Mouse (Mus musculus): ENCODE data around the gene Fgfr2. TPM values are rescaled to one million over a fixed set of nuclear protein-coding genes. Genes with fewer than 3 reads are reported as not detected.
A peak's percentile ranks its signal among the peaks of the same experiment; 100 is the strongest.

The Fgfr2 gene
- polyA plus RNA-seq, 1 experiment from 2014 or later = 86.9 TPM

- H3K9ac ChIP-seq (ENCODE audit: low read length) = peak within 1 kb of the TSS; percentile 96
- no peaks in the 10 kb centered on the region for H3K36me3 ChIP-seq (ENCODE audit: control insufficient read depth, insufficient read depth, low read length)
- H3K4me3 ChIP-seq (ENCODE audit: low read depth, low read length) = peak within 1 kb of the TSS; percentile 83
- WGBS = 21% methylated on average over 20 of the region's 20 CpGs
- peak within 1 kb of the TSS; percentile 96 for H3K27ac ChIP-seq (ENCODE audit: low read depth, low read length)
- DNase-seq (ENCODE audit: low spot score) (no peak), ATAC-seq (ENCODE audit: insufficient read depth, low FRiP score, low TSS enrichment) (no peak)
- H3K4me1 ChIP-seq (ENCODE audit: control insufficient read depth, insufficient read depth, low read length) = 0 out of 2 replicates have a peak, but pooled peaks cover 6% of the 10 kb centered on the region
- no peaks in the 10 kb centered on the region for H3K9me3 ChIP-seq (ENCODE audit: control insufficient read depth, low read length)
- peak within 1 kb of the TSS; percentile 82 for H3K4me2 ChIP-seq (ENCODE audit: low read depth)
- no peaks in the 10 kb centered on the region for H3K27me3 ChIP-seq (ENCODE audit: control insufficient read depth, insufficient read depth, low read length)
Observed at GRCm38 (mm10) chr7:130520049-130520425, 2603.1 kb downstream of the Fgfr2 start, which contains the start of gene Ate1. Ate1 (minus strand) TSS chr7:130520369.

- H3K36me3 ChIP-seq (ENCODE audit: control insufficient read depth, insufficient read depth, low read length) = no peaks in the 10 kb centered on the region
- DNase-seq (ENCODE audit: low spot score) = peak; percentile 100
Observed at GRCm38 (mm10) chr7:130519096-130520048, 2603.8 kb downstream of the Fgfr2 start.

GRCm38 (mm10) chr7:130518213-130519095 lies 2604.7 kb downstream of the Fgfr2 start:
- Histone ChIP-seq H3K4me3 (ENCODE audit: low read depth, low read length) (peak overlapping the region; percentile 83), H3K9ac (ENCODE audit: low read length) (peak overlapping the region; percentile 96), H3K4me2 (ENCODE audit: low read depth) (peak overlapping the region; percentile 82), H3K27ac (ENCODE audit: low read depth, low read length) (peak overlapping the region; percentile 96), H3K9me3 (ENCODE audit: control insufficient read depth, low read length) (no peaks in the 10 kb centered on the region), H3K4me1 (ENCODE audit: control insufficient read depth, insufficient read depth, low read length) (0 out of 2 replicates have a peak, but pooled peaks cover 6% of the 10 kb centered on the region), H3K27me3 (ENCODE audit: control insufficient read depth, insufficient read depth, low read length) (no peaks in the 10 kb centered on the region), H3K36me3 (ENCODE audit: control insufficient read depth, insufficient read depth, low read length) (no peaks in the 10 kb centered on the region)
- 46% methylated on average over 26 of the region's 26 CpGs for WGBS
- no peak for ATAC-seq (ENCODE audit: insufficient read depth, low FRiP score, low TSS enrichment)
- DNase-seq (ENCODE audit: low spot score) = peak; percentile 19

More at GRCm38 (mm10) chr7:130519096-130520048, 2603.8 kb downstream of the Fgfr2 start:
- H3K4me1 ChIP-seq (ENCODE audit: control insufficient read depth, insufficient read depth, low read length) = 0 out of 2 replicates have a peak, but pooled peaks cover 6% of the 10 kb centered on the region
- peak overlapping the region; percentile 83 for H3K4me3 ChIP-seq (ENCODE audit: low read depth, low read length)
- H3K27me3 ChIP-seq (ENCODE audit: control insufficient read depth, insufficient read depth, low read length) = no peaks in the 10 kb centered on the region
- peak; percentile 98 for ATAC-seq (ENCODE audit: insufficient read depth, low FRiP score, low TSS enrichment)
- peak overlapping the region; percentile 96 for H3K27ac ChIP-seq (ENCODE audit: low read depth, low read length)
- no peaks in the 10 kb centered on the region for H3K9me3 ChIP-seq (ENCODE audit: control insufficient read depth, low read length)
- WGBS = under 1% methylated on average over 87 of the region's 90 CpGs
- H3K9ac ChIP-seq (ENCODE audit: low read length) = peak overlapping the region; percentile 96
- peak overlapping the region; percentile 82 for H3K4me2 ChIP-seq (ENCODE audit: low read depth)

GRCm38 (mm10) chr7:130510243-130510642 lies 2612.9 kb downstream of the Fgfr2 start:
- Histone ChIP-seq H3K4me1 (ENCODE audit: control insufficient read depth, insufficient read depth, low read length) (no peaks in the 10 kb centered on the region), H3K36me3 (ENCODE audit: control insufficient read depth, insufficient read depth, low read length) (peaks cover 5% of the 10 kb centered on the region; the same call in 1 of the 2 replicates), H3K4me2 (ENCODE audit: low read depth) (no peak overlapping the region), H3K27me3 (ENCODE audit: control insufficient read depth, insufficient read depth, low read length) (no peaks in the 10 kb centered on the region), H3K9ac (ENCODE audit: low read length) (no peak overlapping the region), H3K27ac (ENCODE audit: low read depth, low read length) (no peak overlapping the region), H3K4me3 (ENCODE audit: low read depth, low read length) (no peak overlapping the region), H3K9me3 (ENCODE audit: control insufficient read depth, low read length) (no peaks in the 10 kb centered on the region)
- ATAC-seq (ENCODE audit: insufficient read depth, low FRiP score, low TSS enrichment) = no peak
- no peak for DNase-seq (ENCODE audit: low spot score)
- whole genome bisulfite sequencing = 97% methylated on average over 5 of the region's 5 CpGs

GRCm38 (mm10) chr7:130503006-130503405 lies 2620.1 kb downstream of the Fgfr2 start:
- no peak overlapping the region for H3K4me3 ChIP-seq (ENCODE audit: low read depth, low read length)
- H3K36me3 ChIP-seq (ENCODE audit: control insufficient read depth, insufficient read depth, low read length) = peaks cover 8% of the 10 kb centered on the region; the same call in 1 of the 2 replicates
- no peak overlapping the region for H3K4me2 ChIP-seq (ENCODE audit: low read depth)
- H3K27me3 ChIP-seq (ENCODE audit: control insufficient read depth, insufficient read depth, low read length) = no peaks in the 10 kb centered on the region
- no peak for ATAC-seq (ENCODE audit: insufficient read depth, low FRiP score, low TSS enrichment)
- no peaks in the 10 kb centered on the region for H3K4me1 ChIP-seq (ENCODE audit: control insufficient read depth, insufficient read depth, low read length)
- no peak overlapping the region for H3K27ac ChIP-seq (ENCODE audit: low read depth, low read length)
- WGBS = 94% methylated on average over 5 of the region's 5 CpGs
- H3K9ac ChIP-seq (ENCODE audit: low read length) = no peak overlapping the region
- H3K9me3 ChIP-seq (ENCODE audit: control insufficient read depth, low read length) = no peaks in the 10 kb centered on the region
- DNase-seq (ENCODE audit: low spot score) = no peak

GRCm38 (mm10) chr7:130501499-130501898 lies 2621.7 kb downstream of the Fgfr2 start:
- Histone ChIP-seq H3K9me3 (ENCODE audit: control insufficient read depth, low read length) (no peaks in the 10 kb centered on the region), H3K27ac (ENCODE audit: low read depth, low read length) (no peak overlapping the region), H3K4me2 (ENCODE audit: low read depth) (no peak overlapping the region), H3K4me1 (ENCODE audit: control insufficient read depth, insufficient read depth, low read length) (no peaks in the 10 kb centered on the region), H3K4me3 (ENCODE audit: low read depth, low read length) (no peak overlapping the region), H3K36me3 (ENCODE audit: control insufficient read depth, insufficient read depth, low read length) (peaks cover 8% of the 10 kb centered on the region; the same call in 1 of the 2 replicates), H3K27me3 (ENCODE audit: control insufficient read depth, insufficient read depth, low read length) (no peaks in the 10 kb centered on the region), H3K9ac (ENCODE audit: low read length) (no peak overlapping the region)
- ATAC-seq (ENCODE audit: insufficient read depth, low FRiP score, low TSS enrichment) (no peak), DNase-seq (ENCODE audit: low spot score) (no peak)
- WGBS = 94% methylated on average over 1 of the region's 1 CpGs

- 93% methylated on average over 3 of the region's 3 CpGs for WGBS
- Histone ChIP-seq H3K4me1 (ENCODE audit: control insufficient read depth, insufficient read depth, low read length) (no peaks in the 10 kb centered on the region), H3K9ac (ENCODE audit: low read length) (no peak overlapping the region), H3K4me2 (ENCODE audit: low read depth) (no peak overlapping the region), H3K9me3 (ENCODE audit: control insufficient read depth, low read length) (no peaks in the 10 kb centered on the region), H3K4me3 (ENCODE audit: low read depth, low read length) (no peak overlapping the region), H3K27me3 (ENCODE audit: control insufficient read depth, insufficient read depth, low read length) (no peaks in the 10 kb centered on the region), H3K36me3 (ENCODE audit: control insufficient read depth, insufficient read depth, low read length) (no peaks in the 10 kb centered on the region; the same call in 1 of the 2 replicates), H3K27ac (ENCODE audit: low read depth, low read length) (no peak overlapping the region)
- ATAC-seq (ENCODE audit: insufficient read depth, low FRiP score, low TSS enrichment) (no peak), DNase-seq (ENCODE audit: low spot score) (no peak)
Observed at GRCm38 (mm10) chr7:130493346-130493745, 2629.8 kb downstream of the Fgfr2 start.

GRCm38 (mm10) chr7:130492026-130492425 lies 2631.1 kb downstream of the Fgfr2 start:
- Histone ChIP-seq H3K36me3 (ENCODE audit: control insufficient read depth, insufficient read depth, low read length) (peaks cover 2% of the 10 kb centered on the region; the same call in 1 of the 2 replicates), H3K4me3 (ENCODE audit: low read depth, low read length) (no peak overlapping the region), H3K9me3 (ENCODE audit: control insufficient read depth, low read length) (no peaks in the 10 kb centered on the region), H3K9ac (ENCODE audit: low read length) (no peak overlapping the region), H3K27me3 (ENCODE audit: control insufficient read depth, insufficient read depth, low read length) (no peaks in the 10 kb centered on the region), H3K4me1 (ENCODE audit: control insufficient read depth, insufficient read depth, low read length) (no peaks in the 10 kb centered on the region), H3K4me2 (ENCODE audit: low read depth) (no peak overlapping the region), H3K27ac (ENCODE audit: low read depth, low read length) (no peak overlapping the region)
- ATAC-seq (ENCODE audit: insufficient read depth, low FRiP score, low TSS enrichment) = no peak
- DNase-seq (ENCODE audit: low spot score) = no peak
